Mouse (Mus musculus) adrenal gland, adult 8-10 months (tissue): ENCODE results near the gene Tmem132d. TPM values are rescaled to one million over a fixed set of nuclear protein-coding genes. Genes with fewer than 3 reads are reported as not detected.
"Not testable (repeated sequence)": the region's sequence is repeated elsewhere in the genome, so short reads cannot be mapped to it uniquely, and the experiment has no call there.

Experiments
- DNase-seq: peaks from one replicate; pipeline ENCODE4 v3.0.0; 2022
- total RNA-seq, 4 experiments: library from RNA; stranded (reverse); gene quantifications; 2 replicates each; pipeline ENCODE4 v1.2.4; 2022

The Tmem132d gene
- total RNA-seq, 4 experiments from 2014 or later, result 0.09 to 0.14 TPM; not detected in 2

GRCm38 (mm10) chr5:127756011-127756410, 676.9 kb downstream of the Tmem132d start:
- DNase-seq, result no peak

GRCm38 (mm10) chr5:127755594-127755993, 677.3 kb downstream of the Tmem132d start:
- no peak for DNase-seq

GRCm38 (mm10) chr5:127751262-127751975, 681.5 kb downstream of the Tmem132d start:
- no peak for DNase-seq

GRCm38 (mm10) chr5:127749540-127749939, 683.3 kb downstream of the Tmem132d start:
- DNase-seq, result not testable (repeated sequence)

GRCm38 (mm10) chr5:127741331-127741730, 691.5 kb downstream of the Tmem132d start:
- DNase-seq, result no peak

Other genes starting within 250 kb of the Tmem132d start
- under 1 TPM; 0.43 to 0.80 (median 0.53) TPM for gene Fzd10, start 167.8 kb upstream of the Tmem132d start, total RNA-seq